Mouse (Mus musculus): ENCODE data around the gene Ost4.

DNA sequence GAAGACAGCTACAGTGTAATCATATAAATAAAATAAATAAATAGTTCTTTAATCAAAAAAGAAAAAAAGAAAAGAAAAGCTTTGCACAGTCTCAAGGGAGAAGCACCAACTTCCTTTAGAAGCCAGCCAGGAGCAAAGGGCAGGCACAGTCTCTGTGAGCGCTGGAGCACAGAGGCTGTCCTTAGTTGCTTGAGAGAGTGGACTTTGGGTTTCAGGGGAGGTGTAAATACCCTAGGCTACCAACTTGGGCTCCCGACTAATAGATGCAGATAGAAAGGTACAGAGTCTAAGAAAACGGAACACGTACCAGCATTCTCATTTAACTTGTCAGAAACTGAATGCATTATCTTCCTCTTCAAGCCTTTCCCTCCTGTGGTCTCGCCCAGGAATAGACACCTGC is 41.0 kb upstream of the Ost4 start:
- TF ChIP-seq CTCF (IDR thresholded peaks at IDR 0.05; ENCODE audit: borderline replicate concordance, insufficient read depth, low read depth, low read length) (no peak), POLR2A (IDR thresholded peaks at IDR 0.05; ENCODE audit: borderline replicate concordance, insufficient read depth, low read length) (no peak)
